Mouse (Mus musculus) thymus, adult 18-20 months (tissue): Measurements from ENCODE around the gene Pcbp1.
"Not testable (repeated sequence)": the region's sequence is repeated elsewhere in the genome, so short reads cannot be mapped to it uniquely, and the experiment has no call there.

Source experiments
- DNase-seq, 2 experiments: peaks; one replicate each; pipeline ENCODE4 v3.0.0; 2022; ENCODE audit warnings: mixed read lengths in 2 of 2

The Pcbp1 gene

GRCm38 (mm10) chr6:86493469-86494263 is 32.5 kb downstream of the Pcbp1 start:
- DNase-seq, result no peak

GRCm38 (mm10) chr6:86490413-86490812 is 35.7 kb downstream of the Pcbp1 start:
- not testable (repeated sequence) for DNase-seq

- no peak for DNase-seq
These were observed 36.2 kb downstream of the Pcbp1 start for GRCm38 (mm10) chr6:86489945-86490344.

- no peak for DNase-seq
These were observed 38.0 kb downstream of the Pcbp1 start for GRCm38 (mm10) chr6:86488149-86488485.

GRCm38 (mm10) chr6:86487358-86488148 is 38.6 kb downstream of the Pcbp1 start:
- peak; percentile 81 to 85 for DNase-seq

- DNase-seq, result no peak
These were observed 40.0 kb downstream of the Pcbp1 start for GRCm38 (mm10) chr6:86485943-86486640.

GRCm38 (mm10) chr6:86481871-86482270 is 44.2 kb downstream of the Pcbp1 start:
- no peak for DNase-seq

GRCm38 (mm10) chr6:86480189-86480831 is 45.8 kb downstream of the Pcbp1 start:
- DNase-seq, result no peak

GRCm38 (mm10) chr6:86479816-86480188 is 46.3 kb downstream of the Pcbp1 start:
- no peak for DNase-seq

GRCm38 (mm10) chr6:86479311-86479710 is 46.8 kb downstream of the Pcbp1 start:
- DNase-seq, result no peak

- no peak for DNase-seq
These were observed 49.2 kb downstream of the Pcbp1 start for GRCm38 (mm10) chr6:86476931-86477330.

GRCm38 (mm10) chr6:86475462-86476167 is 50.5 kb downstream of the Pcbp1 start:
- no peak for DNase-seq

GRCm38 (mm10) chr6:86474646-86475181 is 51.4 kb downstream of the Pcbp1 start:
- DNase-seq, result no peak
